Mouse (Mus musculus) liver (tissue): Measurements from ENCODE around the gene Mrpl41.
A peak's percentile ranks its signal among the peaks of the same experiment; 100 is the strongest.

Source experiments
- DNase-seq: peaks from one replicate; pipeline ENCODE4 v3.0.0-alpha.2; 2020; ENCODE audit warnings: mixed read lengths

Mrpl41 gene

DNA sequence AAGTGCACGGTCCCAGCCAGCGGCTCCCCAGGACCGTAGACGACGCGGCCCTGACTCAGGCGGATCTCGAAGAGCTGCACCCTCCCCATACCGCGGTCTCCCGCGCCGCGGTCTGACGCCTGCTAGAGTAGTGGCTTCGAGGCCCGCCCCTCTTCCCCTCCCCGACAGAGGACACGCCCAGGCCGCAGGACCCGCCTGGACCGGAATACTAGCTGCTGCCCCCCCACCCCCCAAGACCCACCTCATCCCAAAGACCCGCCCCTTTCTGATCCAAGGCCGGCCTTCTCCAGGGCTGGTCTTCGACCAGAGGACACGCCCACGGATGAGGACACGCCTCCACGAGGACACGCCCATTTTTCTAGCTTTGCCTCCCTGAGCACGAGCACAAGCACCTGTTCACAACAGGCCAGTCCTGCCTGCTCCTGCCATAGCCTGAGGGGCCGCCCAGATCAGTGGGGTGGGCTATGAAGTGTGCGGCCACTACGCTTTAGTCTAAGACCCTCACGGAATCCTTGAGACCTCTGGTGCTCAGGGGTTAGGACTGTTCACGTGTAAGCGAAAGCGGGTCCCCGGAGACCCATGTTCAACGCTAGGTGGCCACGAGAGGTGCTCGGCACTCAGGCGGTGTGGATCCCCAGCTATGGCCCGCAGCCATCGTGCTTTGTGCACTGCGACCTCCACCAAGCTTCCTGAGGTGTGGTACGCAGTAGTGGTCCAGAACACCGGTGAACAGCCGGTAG, 39.7 kb downstream of the Mrpl41 start, which contains the start of gene Arrdc1:
Gene Arrdc1, minus strand, starts transcription at position 196 of the 740 bp plus-strand sequence.
- peak; percentile 97 for DNase-seq

DNA sequence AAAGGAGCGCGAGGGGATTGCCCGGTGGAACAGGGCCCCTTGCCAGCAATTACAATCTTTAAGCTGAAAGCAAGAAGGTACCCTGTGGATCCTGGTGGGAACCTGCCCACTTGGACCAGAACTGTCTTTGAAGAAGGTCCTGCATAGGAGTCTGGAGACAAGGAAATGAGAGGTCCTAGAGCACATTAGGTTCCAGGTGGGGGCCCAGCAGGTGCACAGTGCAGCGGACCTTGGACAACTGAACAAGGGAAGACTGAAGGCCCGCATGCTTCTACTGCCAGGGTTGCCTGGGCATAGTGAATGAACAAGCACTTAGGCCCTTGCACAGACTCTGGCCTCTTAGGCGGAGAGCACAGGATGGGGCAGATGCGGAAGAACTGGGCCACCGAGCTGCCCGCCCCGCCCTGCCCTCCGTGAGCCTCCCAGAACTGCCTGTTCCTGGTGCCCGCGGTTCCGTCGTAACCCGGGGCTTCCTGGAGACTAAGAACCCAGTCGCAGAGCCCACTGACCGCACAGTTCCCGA, 40.4 kb downstream of the Mrpl41 start:
- peak; percentile 68 for DNase-seq

DNA sequence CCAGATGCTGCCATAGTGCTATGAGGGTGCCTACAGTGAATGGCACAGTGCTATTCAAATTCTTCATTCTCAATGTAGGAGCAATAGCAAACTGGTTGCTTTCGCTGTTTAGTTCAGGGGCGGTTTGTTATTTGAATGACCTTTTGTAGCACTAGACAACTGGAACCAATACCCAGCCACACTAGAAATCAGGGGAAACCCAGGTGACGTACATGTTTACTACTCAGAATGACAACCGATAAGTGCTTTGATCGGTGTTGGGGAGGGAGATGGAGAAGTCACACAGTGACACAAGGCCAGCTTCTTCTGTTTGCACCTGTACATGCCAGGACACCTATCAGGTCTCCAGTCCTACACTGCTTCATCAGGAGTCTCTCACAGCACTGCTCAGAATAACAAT, 45.3 kb downstream of the Mrpl41 start:
- DNase-seq: no peak

DNA sequence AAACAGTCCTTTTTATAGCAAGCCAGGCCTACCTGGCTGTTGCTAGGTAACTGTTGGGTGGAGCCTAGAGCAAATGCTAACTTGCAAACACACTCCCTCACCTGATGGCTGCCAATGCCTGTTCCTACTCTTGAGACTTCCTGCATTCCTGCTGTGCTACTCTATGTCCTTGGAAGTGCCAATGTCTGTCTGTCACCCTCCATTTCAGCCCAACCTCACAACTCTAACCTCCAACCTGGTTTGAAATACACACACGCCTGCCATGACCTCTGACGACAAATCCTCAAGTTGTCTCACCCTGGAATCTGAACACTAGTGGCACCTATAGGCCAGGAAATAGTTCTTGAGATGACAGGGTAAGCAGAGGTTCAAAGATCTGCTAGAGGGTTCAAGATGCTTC, 45.8 kb downstream of the Mrpl41 start:
- no peak for DNase-seq

DNA sequence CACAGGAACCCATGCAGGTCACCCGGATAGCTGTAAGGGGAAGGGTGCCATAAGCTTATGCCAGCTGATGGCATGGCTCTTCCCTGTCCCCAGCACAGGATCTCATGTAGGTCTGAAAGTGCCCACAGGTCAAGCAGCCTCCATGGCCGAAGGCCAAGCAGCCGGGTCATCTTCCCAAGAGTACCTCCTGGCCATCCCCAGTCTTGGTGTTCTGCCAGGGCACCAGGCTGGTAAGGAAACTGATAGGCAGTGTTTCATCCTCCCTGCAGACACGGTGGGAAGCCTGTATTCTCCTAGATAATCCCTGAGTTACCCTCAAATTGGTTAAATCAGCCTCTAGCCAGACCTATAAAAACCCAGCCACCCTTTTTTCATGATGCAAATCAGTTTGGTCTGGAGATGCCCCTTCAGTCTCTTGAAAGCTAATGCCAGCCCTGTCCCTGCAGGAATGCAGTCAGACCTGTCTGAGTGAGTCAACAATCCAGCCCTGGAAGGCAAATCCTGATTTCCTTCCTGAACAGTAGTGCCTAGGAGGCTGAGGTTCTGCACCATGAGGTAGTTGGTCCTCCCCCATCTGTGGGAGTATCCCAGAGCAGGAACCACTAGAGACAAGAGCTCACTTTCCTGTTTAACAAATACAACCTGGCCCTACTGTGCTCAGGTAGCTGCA, 47.0 kb downstream of the Mrpl41 start:
- DNase-seq: no peak

DNA sequence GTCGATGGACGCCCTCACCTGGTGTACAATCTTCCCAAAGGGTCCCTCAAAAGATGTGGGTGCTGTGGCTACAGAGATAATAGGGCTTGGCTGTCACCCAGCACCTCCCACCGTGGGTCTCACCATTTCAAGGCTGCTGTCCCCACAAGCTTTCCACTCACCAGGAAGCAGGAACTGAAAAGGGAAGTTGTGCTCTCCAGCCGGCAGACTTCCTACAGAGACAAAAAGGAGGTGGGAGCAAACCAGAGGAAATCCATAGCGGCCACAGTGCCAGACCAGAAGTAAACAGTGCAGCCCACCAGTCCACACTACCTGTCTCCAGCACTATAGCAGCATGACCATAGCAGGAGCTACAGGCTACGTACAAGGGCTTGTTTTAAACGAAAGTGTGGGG, 47.9 kb downstream of the Mrpl41 start:
- no peak for DNase-seq

DNA sequence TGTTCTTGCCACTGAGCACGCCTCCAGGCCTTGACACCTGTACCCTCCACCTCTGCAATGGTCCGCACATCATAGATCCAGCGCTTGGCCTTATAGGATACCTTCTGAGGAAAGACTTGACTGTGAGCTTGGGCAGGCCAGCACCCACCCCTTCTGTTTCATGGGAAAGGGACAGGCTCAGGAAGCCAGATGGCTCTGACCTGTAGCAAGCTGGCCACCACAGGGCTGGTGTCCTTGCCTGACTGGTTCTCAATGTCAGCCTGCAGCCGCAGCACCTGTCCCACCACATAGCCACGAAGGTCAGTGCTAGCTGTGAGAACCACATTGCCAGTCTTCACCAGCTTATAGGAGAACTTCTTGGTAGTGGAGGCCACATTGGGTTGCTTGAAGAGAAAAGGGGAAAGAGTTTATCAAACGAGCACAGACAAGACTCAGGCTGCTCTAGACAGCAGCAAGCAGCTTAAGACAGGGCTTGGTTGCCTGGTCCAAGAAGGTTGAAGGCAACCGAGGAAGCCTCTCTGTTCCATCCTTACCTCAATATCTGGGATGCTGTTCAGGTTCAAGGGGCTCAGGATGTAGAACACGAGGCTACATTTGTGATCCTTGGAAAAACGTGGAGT, 48.4 kb downstream of the Mrpl41 start:
- no peak for DNase-seq

DNA sequence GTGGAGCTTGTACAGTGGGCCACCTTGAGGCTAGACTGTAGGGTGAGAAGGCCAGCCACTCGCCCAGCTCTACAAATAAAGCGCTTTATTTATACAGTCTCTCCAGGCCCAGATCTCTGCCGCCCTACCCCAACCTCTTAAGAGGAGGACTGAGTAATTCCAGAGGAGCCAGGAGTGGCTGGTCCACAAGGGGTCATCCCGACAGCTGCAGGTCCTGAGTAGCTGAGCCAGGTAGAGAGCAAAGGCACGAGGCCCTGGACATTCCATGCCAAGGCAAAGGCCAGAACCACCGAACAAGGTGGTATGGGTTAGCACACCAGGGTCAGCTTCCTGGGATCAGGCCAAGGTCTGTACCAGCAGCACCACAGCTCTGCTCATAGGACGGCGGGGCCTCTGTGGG, 49.6 kb downstream of the Mrpl41 start:
- no peak for DNase-seq
